Mouse (Mus musculus): ENCODE results near the gene Cdc42se2. TPM values are rescaled to one million over a fixed set of nuclear protein-coding genes. Genes with fewer than 3 reads are reported as not detected.
A peak's percentile ranks its signal among the peaks of the same experiment; 100 is the strongest.

The Cdc42se2 gene
- polyA plus RNA-seq, 1 experiment from 2014 or later, result 56.3 TPM

- H3K4me1 ChIP-seq (ENCODE audit: insufficient read depth, low read depth, low read length), result no peaks in the 10 kb centered on the region
- no peaks in the 10 kb centered on the region for H3K9me3 ChIP-seq (ENCODE audit: low read length)
- DNase-seq (ENCODE audit: low spot score) (no peak), ATAC-seq (no peak)
- H3K9ac ChIP-seq (replicated peaks; ENCODE audit: low read depth), result no peak overlapping the region
- no peak overlapping the region for H3K27ac ChIP-seq (ENCODE audit: low read length)
- H3K36me3 ChIP-seq (ENCODE audit: insufficient read depth, low read length), result peaks cover 19% of the 10 kb centered on the region
- TF ChIP-seq CTCF (IDR thresholded peaks at IDR 0.05), result no peak
- no peak for TF ChIP-seq EP300 (IDR thresholded peaks at IDR 0.05)
- H3K4me2 ChIP-seq (replicated peaks; ENCODE audit: low read depth, low read length), result no peak overlapping the region
- WGBS, result 74% methylated on average over 4 of the region's 4 CpGs
- no peak overlapping the region for H3K4me3 ChIP-seq (ENCODE audit: low read depth, low read length)
- H3K27me3 ChIP-seq (replicated peaks; ENCODE audit: insufficient read depth, low read length), result no peaks in the 10 kb centered on the region
These were observed 97.3 kb downstream of the Cdc42se2 start for GRCm38 (mm10) chr11:54690171-54690570.

DNA sequence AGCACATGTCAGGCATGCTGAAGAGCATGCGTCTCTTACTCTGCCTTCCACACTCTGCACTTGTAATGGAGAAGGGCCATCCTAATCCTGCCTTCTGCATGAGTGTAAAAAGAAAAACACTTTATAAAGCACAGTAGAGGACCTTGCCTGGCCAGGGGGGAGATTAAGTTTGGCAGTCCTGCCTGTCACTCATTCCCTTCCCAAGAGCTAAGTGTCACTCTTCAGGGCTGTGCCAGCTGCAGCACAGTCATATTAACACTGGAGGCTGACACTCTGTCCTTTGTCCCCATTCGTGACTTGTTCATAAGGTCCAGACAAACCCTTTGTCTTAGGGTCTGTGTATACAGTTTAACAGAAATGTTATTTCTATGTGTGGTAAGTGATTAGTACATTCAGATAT is 102.6 kb downstream of the Cdc42se2 start:
- ATAC-seq (no peak), DNase-seq (ENCODE audit: low spot score) (no peak)
- Histone ChIP-seq H3K9me3 (ENCODE audit: low read length) (no peaks in the 10 kb centered on the region), H3K4me3 (ENCODE audit: low read depth, low read length) (no peak overlapping the region), H3K27me3 (replicated peaks; ENCODE audit: insufficient read depth, low read length) (no peaks in the 10 kb centered on the region), H3K4me2 (replicated peaks; ENCODE audit: low read depth, low read length) (no peak overlapping the region), H3K27ac (ENCODE audit: low read length) (no peak overlapping the region), H3K9ac (replicated peaks; ENCODE audit: low read depth) (no peak overlapping the region), H3K4me1 (ENCODE audit: insufficient read depth, low read depth, low read length) (no peaks in the 10 kb centered on the region), H3K36me3 (ENCODE audit: insufficient read depth, low read length) (peaks cover 13% of the 10 kb centered on the region)
- TF ChIP-seq EP300 (IDR thresholded peaks at IDR 0.05), result no peak
- no peak for TF ChIP-seq CTCF (IDR thresholded peaks at IDR 0.05)
- 80% methylated on average over 2 of the region's 2 CpGs for WGBS

DNA sequence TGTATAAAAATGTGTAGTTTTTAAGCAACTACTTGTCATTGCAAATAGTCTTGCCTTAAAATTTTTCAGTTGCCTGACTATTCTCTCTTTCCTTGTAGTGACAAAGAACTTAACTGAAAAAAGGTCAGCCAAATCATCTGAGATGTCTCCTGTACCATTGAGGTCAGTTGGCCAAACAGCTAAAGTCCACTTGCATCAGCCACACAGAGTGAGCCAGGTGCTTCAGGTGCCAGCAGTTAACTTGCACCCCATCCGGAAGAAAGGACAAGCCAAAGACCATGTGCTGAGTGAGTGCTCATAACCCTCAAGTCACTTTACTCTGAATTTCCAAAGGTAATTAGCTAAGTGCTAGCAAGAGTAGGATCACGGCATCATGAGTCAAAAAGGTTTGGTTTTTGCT is 108.3 kb downstream of the Cdc42se2 start:
- Histone ChIP-seq H3K27ac (ENCODE audit: low read length) (no peak overlapping the region), H3K9me3 (ENCODE audit: low read length) (no peaks in the 10 kb centered on the region), H3K4me2 (replicated peaks; ENCODE audit: low read depth, low read length) (no peak overlapping the region), H3K27me3 (replicated peaks; ENCODE audit: insufficient read depth, low read length) (no peaks in the 10 kb centered on the region), H3K4me3 (ENCODE audit: low read depth, low read length) (no peak overlapping the region), H3K9ac (replicated peaks; ENCODE audit: low read depth) (no peak overlapping the region), H3K4me1 (ENCODE audit: insufficient read depth, low read depth, low read length) (no peaks in the 10 kb centered on the region), H3K36me3 (ENCODE audit: insufficient read depth, low read length) (peaks cover 19% of the 10 kb centered on the region)
- 90% methylated on average over 2 of the region's 2 CpGs for WGBS
- ATAC-seq (no peak), DNase-seq (ENCODE audit: low spot score) (no peak)
- TF ChIP-seq EP300 (IDR thresholded peaks at IDR 0.05) (no peak), CTCF (IDR thresholded peaks at IDR 0.05) (no peak)

DNA sequence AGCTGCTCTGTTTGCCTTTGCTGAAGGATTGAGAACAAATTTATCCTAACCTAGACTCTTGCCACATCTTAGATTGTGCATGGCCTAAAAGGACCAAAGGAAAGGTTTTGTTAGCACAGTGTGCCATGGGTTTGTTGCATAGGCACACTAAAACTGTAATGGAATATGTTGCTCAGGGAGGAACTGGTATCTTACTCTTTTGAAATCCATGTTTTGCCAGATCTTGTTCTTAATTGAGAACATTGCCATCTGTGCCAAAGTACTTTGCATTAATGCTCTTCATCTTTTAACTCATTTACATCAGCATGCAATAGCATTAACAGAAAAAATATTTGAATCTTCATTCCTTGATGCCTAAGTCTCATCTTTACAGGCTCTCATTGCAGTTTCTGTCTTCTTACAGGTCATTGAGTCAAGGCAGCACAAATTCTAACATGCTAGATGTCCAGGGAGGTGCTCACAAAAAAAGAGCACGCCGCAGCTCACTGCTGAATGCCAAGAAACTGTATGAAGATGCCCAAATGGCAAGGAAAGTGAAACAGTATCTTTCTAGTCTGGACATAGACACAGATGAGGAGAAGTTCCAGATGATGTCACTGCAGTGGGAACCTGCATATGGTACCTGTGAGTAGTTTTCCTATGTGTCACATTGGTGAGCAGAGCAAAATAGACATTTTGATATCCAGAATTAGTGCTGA is 111.5 kb downstream of the Cdc42se2 start:
- ATAC-seq (no peak), DNase-seq (ENCODE audit: low spot score) (no peak)
- Histone ChIP-seq H3K27ac (ENCODE audit: low read length) (no peak overlapping the region), H3K9ac (replicated peaks; ENCODE audit: low read depth) (no peak overlapping the region), H3K27me3 (replicated peaks; ENCODE audit: insufficient read depth, low read length) (no peaks in the 10 kb centered on the region), H3K9me3 (ENCODE audit: low read length) (no peaks in the 10 kb centered on the region), H3K4me3 (ENCODE audit: low read depth, low read length) (no peak overlapping the region), H3K4me1 (ENCODE audit: insufficient read depth, low read depth, low read length) (no peaks in the 10 kb centered on the region), H3K4me2 (replicated peaks; ENCODE audit: low read depth, low read length) (no peak overlapping the region), H3K36me3 (ENCODE audit: insufficient read depth, low read length) (peaks cover 14% of the 10 kb centered on the region; the same call in 1 of the 2 replicates)
- 98% methylated on average over 2 of the region's 2 CpGs for WGBS
- TF ChIP-seq CTCF (IDR thresholded peaks at IDR 0.05) (no peak), EP300 (IDR thresholded peaks at IDR 0.05) (no peak)

GRCm38 (mm10) chr11:54673575-54674298 is 113.7 kb downstream of the Cdc42se2 start:
- TF ChIP-seq CTCF (IDR thresholded peaks at IDR 0.05) (no peak), EP300 (IDR thresholded peaks at IDR 0.05) (no peak)
- Histone ChIP-seq H3K4me3 (ENCODE audit: low read depth, low read length) (no peak overlapping the region), H3K4me2 (replicated peaks; ENCODE audit: low read depth, low read length) (no peak overlapping the region), H3K9ac (replicated peaks; ENCODE audit: low read depth) (no peak overlapping the region), H3K9me3 (ENCODE audit: low read length) (no peaks in the 10 kb centered on the region), H3K27ac (ENCODE audit: low read length) (no peak overlapping the region), H3K36me3 (ENCODE audit: insufficient read depth, low read length) (0 out of 2 replicates have a peak, but pooled peaks cover 6% of the 10 kb centered on the region), H3K27me3 (replicated peaks; ENCODE audit: insufficient read depth, low read length) (no peaks in the 10 kb centered on the region), H3K4me1 (ENCODE audit: insufficient read depth, low read depth, low read length) (no peaks in the 10 kb centered on the region)
- WGBS, result 63% methylated on average over 8 of the region's 8 CpGs
- peak; percentile 14 for DNase-seq (ENCODE audit: low spot score)
- ATAC-seq, result no peak

Other genes starting within 250 kb of the Cdc42se2 start
- gene Lyrm7, start 73.2 kb upstream of the Cdc42se2 start, polyA plus RNA-seq (2015; fragmentation: Nextera tagmentation; extraction: Ambion mirVana), result 2.3 and 3.1 TPM in 2 replicates
- 500 and 528 TPM in 2 replicates for gene Hint1, start 78.7 kb upstream of the Cdc42se2 start, polyA plus RNA-seq (2015; fragmentation: Nextera tagmentation; extraction: Ambion mirVana)
- gene Gpx3, start 114.8 kb upstream of the Cdc42se2 start, polyA plus RNA-seq (2015; fragmentation: Nextera tagmentation; extraction: Ambion mirVana), result 342 and 535 TPM in 2 replicates
- gene Tnip1, start 175.2 kb upstream of the Cdc42se2 start, polyA plus RNA-seq (2015; fragmentation: Nextera tagmentation; extraction: Ambion mirVana), result 17.6 and 22.7 TPM in 2 replicates
- gene Anxa6, start 245.8 kb upstream of the Cdc42se2 start, polyA plus RNA-seq (2015; fragmentation: Nextera tagmentation; extraction: Ambion mirVana), result 228 and 265 TPM in 2 replicates